Mouse (Mus musculus) Patski (cell line): Measurements from ENCODE around the gene Mroh2a. TPM values are rescaled to one million over a fixed set of nuclear protein-coding genes. Genes with fewer than 3 reads are reported as not detected.
A peak's percentile ranks its signal among the peaks of the same experiment; 100 is the strongest.

ENCODE experiments used
- ATAC-seq: fragments of 100-300 bp; one replicate; pipeline ENCODE4 v1.8.0; 2021
- CTCF ChIA-PET: fragments of 350-600 bp; sonication (Branson Sonifier 250); formaldehyde crosslinking; loops from one replicate; lab custom pipeline; 2022; ENCODE audit warnings: inconsistent platforms; lab: Charles Lee
- POLR2A ChIA-PET: fragments of 350-600 bp; sonication (Branson Sonifier 250); formaldehyde crosslinking; loops from one replicate; lab custom pipeline; 2022; ENCODE audit warnings: antibody characterized with exemption, inconsistent platforms; lab: Charles Lee
- DNase-seq: peaks from one replicate; pipeline ENCODE4 v3.0.0-alpha.2; 2011; ENCODE audit warnings: low read depth, low spot score
- H3K27me3 ChIP-seq: fragments of 371-371 bp; one replicate; pipeline ENCODE4 v1.5.1; 2021
- CTCF ChIP-seq: fragments of 100-300 bp; IDR thresholded peaks from one replicate; pipeline ENCODE4 v1.5.1; 2021
- in situ Hi-C: fragments of 300-500 bp; cut with MboI; formaldehyde crosslinking; loops from 3 replicates; pipeline ENCODE4 v1.11.1; 2018; ENCODE audit warnings: low pct_unique_long_range_greater_than_20kb, mixed read lengths
- polyA plus RNA-seq: library from polyadenylated mRNA; unstranded; gene quantifications from one replicate; pipeline ENCODE4 v1.2.3, GENCODE M21; 2021

Mroh2a gene
- polyA plus RNA-seq, 1 experiment from 2014 or later = 2.3 TPM

GRCm38 (mm10) chr1:88294650-88295049 is 67.9 kb downstream of the Mroh2a start:
- POLR2A ChIA-PET = no interaction called here
- CTCF ChIA-PET = interaction anchor here (0.8 kb wide), 1 partner anchor 15 kb away, joined by 3 read pairs; no protein-coding TSS in a partner anchor
- TF ChIP-seq CTCF = no peak
- DNase-seq (no peak), ATAC-seq (no peak)
- in situ Hi-C loops = loop anchor here (25.0 kb wide), 1 partner anchor 457 kb away; no protein-coding TSS in a partner anchor
- peaks cover 18% of the 10 kb centered on the region for H3K27me3 ChIP-seq

GRCm38 (mm10) chr1:88296171-88296920 is 69.6 kb downstream of the Mroh2a start:
- in situ Hi-C loops = loop anchor here (25.0 kb wide), 1 partner anchor 459 kb away; no protein-coding TSS in a partner anchor
- peaks cover 18% of the 10 kb centered on the region for H3K27me3 ChIP-seq
- POLR2A ChIA-PET = no interaction called here
- no peak for TF ChIP-seq CTCF
- ATAC-seq (no peak), DNase-seq (no peak)
- CTCF ChIA-PET = interaction anchor here (0.8 to 1.5 kb wide), 2 partner anchors 10 to 13 kb away, joined by 3 to 5 read pairs; no protein-coding TSS in a partner anchor

- no peak for ATAC-seq
- ChIA-PET POLR2A (no interaction called here), CTCF (interaction anchor here (0.8 to 1.5 kb wide), 2 partner anchors 9 to 14 kb away, joined by 3 to 5 read pairs; no protein-coding TSS in a partner anchor)
- no peak for DNase-seq
- in situ Hi-C loops = loop anchor here (25.0 kb wide), 1 partner anchor 460 kb away; no protein-coding TSS in a partner anchor
- TF ChIP-seq CTCF = no peak
- peaks cover 18% of the 10 kb centered on the region for H3K27me3 ChIP-seq
Observed at GRCm38 (mm10) chr1:88297480-88298258, 70.9 kb downstream of the Mroh2a start.

- in situ Hi-C loops = loop anchor here (25.0 kb wide), 1 partner anchor 462 kb away; no protein-coding TSS in a partner anchor
- H3K27me3 ChIP-seq = peaks cover 11% of the 10 kb centered on the region
- CTCF ChIA-PET = interaction anchor here (1.4 kb wide), 1 partner anchor 10 kb away, joined by 3 read pairs; no protein-coding TSS in a partner anchor
- POLR2A ChIA-PET = no interaction called here
- TF ChIP-seq CTCF = no peak
- ATAC-seq = no peak
- DNase-seq = no peak
Observed at GRCm38 (mm10) chr1:88298686-88299528, 72.1 kb downstream of the Mroh2a start.

- POLR2A ChIA-PET = no interaction called here
- DNase-seq (no peak), ATAC-seq (no peak)
- CTCF ChIA-PET = interaction anchor here (1.4 kb wide), 1 partner anchor 10 kb away, joined by 3 read pairs; no protein-coding TSS in a partner anchor
- peaks cover 13% of the 10 kb centered on the region for H3K27me3 ChIP-seq
- in situ Hi-C loops = loop anchor here (25.0 kb wide), 1 partner anchor 462 kb away; no protein-coding TSS in a partner anchor
- TF ChIP-seq CTCF = no peak
Observed at GRCm38 (mm10) chr1:88299529-88299945, 72.8 kb downstream of the Mroh2a start.

- in situ Hi-C loops = no loop called here
- DNase-seq (no peak), ATAC-seq (no peak)
Observed at GRCm38 (mm10) chr1:88300301-88301050, 73.7 kb downstream of the Mroh2a start.

GRCm38 (mm10) chr1:88301121-88302014 is 74.6 kb downstream of the Mroh2a start:
- peak; percentile 66 for TF ChIP-seq CTCF
- ChIA-PET CTCF (interaction anchor here (2.0 to 2.2 kb wide), 2 partner anchors 9 to 11 kb away, joined by 9 to 10 read pairs; no protein-coding TSS in a partner anchor), POLR2A (interaction anchor here (1.6 kb wide), 1 partner anchor 9 kb away, joined by 4 read pairs; no protein-coding TSS in a partner anchor)
- ATAC-seq (no peak), DNase-seq (no peak)
- peaks cover 12% of the 10 kb centered on the region for H3K27me3 ChIP-seq
- in situ Hi-C loops = no loop called here

More at GRCm38 (mm10) chr1:88300301-88301050, 73.7 kb downstream of the Mroh2a start:
- POLR2A ChIA-PET = no interaction called here
- TF ChIP-seq CTCF = no peak
- CTCF ChIA-PET = interaction anchor here (1.4 to 2.2 kb wide), 3 partner anchors 8 to 11 kb away, joined by 3 to 10 read pairs (median 9); no protein-coding TSS in a partner anchor
- peaks cover 15% of the 10 kb centered on the region for H3K27me3 ChIP-seq

GRCm38 (mm10) chr1:88302057-88302740 is 75.4 kb downstream of the Mroh2a start:
- no peak for TF ChIP-seq CTCF

More at GRCm38 (mm10) chr1:88302057-88302740, 75.4 kb downstream of the Mroh2a start:
- no peak for DNase-seq
- no peak for ATAC-seq
- POLR2A ChIA-PET = interaction anchor here (1.6 kb wide), 1 partner anchor 10 kb away, joined by 4 read pairs; no protein-coding TSS in a partner anchor
- in situ Hi-C loops = no loop called here
- CTCF ChIA-PET = interaction anchor here (0.8 to 2.2 kb wide), 3 partner anchors 10 to 20 kb away, joined by 3 to 10 read pairs (median 9); no protein-coding TSS in a partner anchor
- peaks cover 16% of the 10 kb centered on the region for H3K27me3 ChIP-seq
